Mouse (Mus musculus) gastrocnemius, adult 2 months (tissue): ENCODE results near the gene Golga4. TPM values are rescaled to one million over a fixed set of nuclear protein-coding genes. Genes with fewer than 3 reads are reported as not detected.

Experiments used
- DNase-seq: peaks from one replicate; pipeline ENCODE4 v3.0.0; 2022
- H3K27ac ChIP-seq: fragments of 200-600 bp; 2 replicates; pipeline ENCODE4 v1.8.1; 2022; ENCODE audit warnings: mild to moderate bottlenecking
- H3K4me3 ChIP-seq: fragments of 200-600 bp; 2 replicates; pipeline ENCODE4 v1.8.1; 2022; ENCODE audit warnings: mild to moderate bottlenecking, moderate library complexity
- CTCF ChIP-seq: fragments of 200-600 bp; IDR thresholded peaks from 2 replicates; pipeline ENCODE4 v1.8.1; 2022; ENCODE audit warnings: antibody characterized with exemption, mild to moderate bottlenecking, moderate library complexity
- intact Hi-C: fragments of 180-260 bp; cut with DNase I; formaldehyde crosslinking; loops from one replicate; pipeline ENCODE4 v1.15.1; 2025
- total RNA-seq, 2 experiments: library from RNA; stranded (reverse); gene quantifications; 2 replicates each; pipeline ENCODE4 v1.2.3; 2021

Gene Golga4
- total RNA-seq, 2 experiments from 2014 or later = 397 to 426 TPM

GRCm38 (mm10) chr9:118494106-118494505, 12.0 kb upstream of the Golga4 start:
- peak; percentile 24; the same call in 1 of the 2 replicates for TF ChIP-seq CTCF
- intact Hi-C loops = no loop called here
- no peak for DNase-seq

GRCm38 (mm10) chr9:118495933-118496332, 10.1 kb upstream of the Golga4 start:
- no peak overlapping the region for H3K4me3 ChIP-seq
- no peak overlapping the region for H3K27ac ChIP-seq
- no peak for DNase-seq
- intact Hi-C loops = no loop called here
- no peak for TF ChIP-seq CTCF

More at GRCm38 (mm10) chr9:118494106-118494505, 12.0 kb upstream of the Golga4 start:
- Histone ChIP-seq H3K27ac (no peak overlapping the region), H3K4me3 (no peak overlapping the region)

GRCm38 (mm10) chr9:118496952-118497351, 9.1 kb upstream of the Golga4 start:
- Histone ChIP-seq H3K27ac (no peak overlapping the region), H3K4me3 (no peak overlapping the region)
- DNase-seq = no peak
- intact Hi-C loops = no loop called here
- TF ChIP-seq CTCF = no peak

- no peak for TF ChIP-seq CTCF
- Histone ChIP-seq H3K27ac (no peak overlapping the region), H3K4me3 (no peak overlapping the region)
- intact Hi-C loops = no loop called here
- DNase-seq = no peak
Measured at GRCm38 (mm10) chr9:118498061-118498460, 8.0 kb upstream of the Golga4 start.

GRCm38 (mm10) chr9:118500963-118501362, 5.1 kb upstream of the Golga4 start:
- TF ChIP-seq CTCF = no peak
- Histone ChIP-seq H3K27ac (no peak overlapping the region), H3K4me3 (no peak overlapping the region)
- intact Hi-C loops = no loop called here
- DNase-seq = no peak

GRCm38 (mm10) chr9:118504656-118505055, 1.4 kb upstream of the Golga4 start:
- H3K27ac ChIP-seq = no peak overlapping the region
- DNase-seq = no peak
- H3K4me3 ChIP-seq = no peak overlapping the region
- intact Hi-C loops = no loop called here
- no peak for TF ChIP-seq CTCF

- peak overlapping the region; percentile 97 for H3K27ac ChIP-seq
- TF ChIP-seq CTCF = no peak
- intact Hi-C loops = no loop called here
- peak; percentile 73 for DNase-seq
- H3K4me3 ChIP-seq = peak overlapping the region; percentile 99
Measured at GRCm38 (mm10) chr9:118506404-118507231, 551 bp downstream of the Golga4 start.

GRCm38 (mm10) chr9:118507552-118507951, 1.5 kb downstream of the Golga4 start:
- intact Hi-C loops = no loop called here
- H3K27ac ChIP-seq = peak overlapping the region; percentile 97

GRCm38 (mm10) chr9:118508601-118509000, 2.5 kb downstream of the Golga4 start:
- TF ChIP-seq CTCF = no peak

More at GRCm38 (mm10) chr9:118507552-118507951, 1.5 kb downstream of the Golga4 start:
- peak overlapping the region; percentile 99 for H3K4me3 ChIP-seq
- TF ChIP-seq CTCF = no peak
- no peak for DNase-seq

GRCm38 (mm10) chr9:118510941-118511690, 5.0 kb downstream of the Golga4 start:
- intact Hi-C loops = no loop called here
- DNase-seq = peak; percentile 68
- no peak for TF ChIP-seq CTCF
- H3K27ac ChIP-seq = peak overlapping the region; percentile 94
- H3K4me3 ChIP-seq = peak overlapping the region; percentile 51

More at GRCm38 (mm10) chr9:118508601-118509000, 2.5 kb downstream of the Golga4 start:
- intact Hi-C loops = no loop called here
- no peak overlapping the region; the same call in 1 of the 2 replicates for H3K4me3 ChIP-seq
- no peak for DNase-seq
- H3K27ac ChIP-seq = peak overlapping the region; percentile 97; the same call in 1 of the 2 replicates

- H3K27ac ChIP-seq = peak overlapping the region; percentile 94
- intact Hi-C loops = no loop called here
- peak; percentile 64 for DNase-seq
- H3K4me3 ChIP-seq = peak overlapping the region; percentile 51
- no peak for TF ChIP-seq CTCF
Measured at GRCm38 (mm10) chr9:118512681-118513233, 6.7 kb downstream of the Golga4 start.

- DNase-seq = no peak
- Histone ChIP-seq H3K27ac (peak overlapping the region; percentile 94), H3K4me3 (peak overlapping the region; percentile 22)
- no peak for TF ChIP-seq CTCF
- intact Hi-C loops = no loop called here
Measured at GRCm38 (mm10) chr9:118515476-118515875, 9.4 kb downstream of the Golga4 start.

- H3K27ac ChIP-seq = peak overlapping the region; percentile 94
- H3K4me3 ChIP-seq = no peak overlapping the region
- DNase-seq = no peak
- no peak for TF ChIP-seq CTCF
- intact Hi-C loops = no loop called here
Measured at GRCm38 (mm10) chr9:118516162-118516561, 10.1 kb downstream of the Golga4 start.
